Mouse (Mus musculus) erythroblast, embryonic 14.5 days (primary cell): ENCODE results near the gene Tceal8.

Source experiments
- GATA1 ChIP-seq: IDR thresholded peaks from 2 replicates; pipeline ENCODE4 v1.6.1; 2012; ENCODE audit warnings: low read length, inconsistent platforms, mixed read lengths
- TAL1 ChIP-seq: IDR thresholded peaks from 3 replicates; pipeline ENCODE4 v1.6.1; 2012; ENCODE audit warnings: low read length, inconsistent platforms, mixed read lengths

DNA sequence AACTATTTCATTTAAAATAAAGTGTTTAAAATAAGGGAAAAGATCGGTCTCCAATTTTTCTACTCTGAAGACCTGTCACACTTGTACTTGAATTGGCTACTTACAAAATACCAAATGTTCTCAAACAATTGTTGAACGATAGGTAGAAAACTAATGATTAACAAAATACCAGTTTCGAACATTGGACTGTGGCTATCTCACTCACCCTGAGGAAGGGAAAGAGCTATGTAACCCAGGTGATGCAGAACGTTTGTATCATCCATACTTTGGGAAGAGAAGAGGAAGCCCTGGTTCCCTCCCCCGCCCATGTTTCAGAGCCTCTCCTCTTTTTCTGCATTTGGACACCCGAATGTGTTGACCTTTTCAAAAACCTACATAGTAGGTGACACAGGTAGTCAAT, 32.3 kb upstream of the Tceal8 start:
- TF ChIP-seq GATA1 (no peak), TAL1 (no peak)
